Mouse (Mus musculus): ENCODE data around the gene Tsc22d3.

Gene Tsc22d3

GRCm38 (mm10) chrX:140600410-140601109 lies at the start of gene Tsc22d3:
TSS of gene Tsc22d3 (minus strand) at chrX:140600659.
- peak; percentile 14 for DNase-seq (ENCODE audit: low spot score)

GRCm38 (mm10) chrX:140639592-140639991 lies 39.1 kb upstream of the Tsc22d3 start:
- DNase-seq (ENCODE audit: low spot score), result no peak

GRCm38 (mm10) chrX:140638028-140638427 lies 37.6 kb upstream of the Tsc22d3 start:
- no peak for DNase-seq (ENCODE audit: low spot score)

- DNase-seq (ENCODE audit: low spot score), result no peak
Observed at GRCm38 (mm10) chrX:140624875-140625594, 24.6 kb upstream of the Tsc22d3 start.

GRCm38 (mm10) chrX:140609938-140610337 lies 9.5 kb upstream of the Tsc22d3 start:
- DNase-seq (ENCODE audit: low spot score), result no peak

- DNase-seq (ENCODE audit: low spot score), result no peak
Observed at GRCm38 (mm10) chrX:140601884-140602283, 1.4 kb upstream of the Tsc22d3 start.

GRCm38 (mm10) chrX:140601311-140601710 lies 852 bp upstream of the Tsc22d3 start:
- no peak for DNase-seq (ENCODE audit: low spot score)

GRCm38 (mm10) chrX:140599561-140600409 lies 674 bp downstream of the Tsc22d3 start:
- DNase-seq (ENCODE audit: low spot score), result no peak

GRCm38 (mm10) chrX:140598850-140599560 lies 1.5 kb downstream of the Tsc22d3 start:
- DNase-seq (ENCODE audit: low spot score), result peak; percentile 31

- DNase-seq (ENCODE audit: low spot score), result no peak
Observed at GRCm38 (mm10) chrX:140598194-140598849, 2.1 kb downstream of the Tsc22d3 start.

- no peak for DNase-seq (ENCODE audit: low spot score)
Observed at GRCm38 (mm10) chrX:140591176-140591575, 9.3 kb downstream of the Tsc22d3 start.

GRCm38 (mm10) chrX:140590142-140590541 lies 10.3 kb downstream of the Tsc22d3 start:
- no peak for DNase-seq (ENCODE audit: low spot score)

- no peak for DNase-seq (ENCODE audit: low spot score)
Observed at GRCm38 (mm10) chrX:140589194-140589751, 11.2 kb downstream of the Tsc22d3 start.

GRCm38 (mm10) chrX:140588534-140588933 lies 11.9 kb downstream of the Tsc22d3 start:
- DNase-seq (ENCODE audit: low spot score), result no peak

GRCm38 (mm10) chrX:140580416-140580815 lies 20.0 kb downstream of the Tsc22d3 start:
- no peak for DNase-seq (ENCODE audit: low spot score)

GRCm38 (mm10) chrX:140575636-140576035 lies 24.8 kb downstream of the Tsc22d3 start:
- DNase-seq (ENCODE audit: low spot score), result no peak

- no peak for DNase-seq (ENCODE audit: low spot score)
Observed at GRCm38 (mm10) chrX:140575200-140575599, 25.3 kb downstream of the Tsc22d3 start.

- no peak for DNase-seq (ENCODE audit: low spot score)
Observed at GRCm38 (mm10) chrX:140572702-140573338, 27.6 kb downstream of the Tsc22d3 start.

- no peak for DNase-seq (ENCODE audit: low spot score)
Observed at GRCm38 (mm10) chrX:140569595-140569994, 30.9 kb downstream of the Tsc22d3 start.

GRCm38 (mm10) chrX:140567711-140568407 lies 32.6 kb downstream of the Tsc22d3 start:
- DNase-seq (ENCODE audit: low spot score), result no peak

All from urinary bladder, postnatal 25 days (tissue).